Mouse (Mus musculus) spleen, postnatal 10 days (tissue): ENCODE measurements at regions not wholly inside any gene's neighbourhood (a gene's known extent, or its start where the extent isn't known, plus 50 kb on each side); places are given as distances from the start of the nearest gene placed in this dataset.

Source experiments
- DNase-seq, 2 experiments: peaks; one replicate each; pipeline ENCODE4 v3.0.0; 2021 to 2022; ENCODE audit warnings: low spot score in 2 of 2

DNA sequence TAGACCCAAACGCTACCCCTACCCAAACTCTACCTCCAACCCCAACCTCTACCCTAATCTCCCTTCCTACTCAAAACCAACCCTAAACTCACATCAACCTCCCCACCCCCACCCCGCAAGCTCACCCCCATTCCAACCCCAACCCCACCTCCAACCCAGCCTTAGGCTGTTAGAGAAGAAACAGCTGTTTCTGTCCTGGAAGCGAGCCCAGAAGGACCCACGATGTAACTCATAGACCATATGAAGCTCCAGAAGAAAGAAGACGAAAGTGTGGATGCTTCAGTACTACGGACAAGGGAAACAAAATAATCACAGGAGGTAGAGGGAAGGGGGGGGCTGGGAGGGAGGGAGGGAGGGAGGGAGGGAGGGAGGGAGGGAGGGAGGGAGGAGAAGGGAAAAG lies 58.4 kb downstream of the Sox11 start:
- no peak for DNase-seq

DNA sequence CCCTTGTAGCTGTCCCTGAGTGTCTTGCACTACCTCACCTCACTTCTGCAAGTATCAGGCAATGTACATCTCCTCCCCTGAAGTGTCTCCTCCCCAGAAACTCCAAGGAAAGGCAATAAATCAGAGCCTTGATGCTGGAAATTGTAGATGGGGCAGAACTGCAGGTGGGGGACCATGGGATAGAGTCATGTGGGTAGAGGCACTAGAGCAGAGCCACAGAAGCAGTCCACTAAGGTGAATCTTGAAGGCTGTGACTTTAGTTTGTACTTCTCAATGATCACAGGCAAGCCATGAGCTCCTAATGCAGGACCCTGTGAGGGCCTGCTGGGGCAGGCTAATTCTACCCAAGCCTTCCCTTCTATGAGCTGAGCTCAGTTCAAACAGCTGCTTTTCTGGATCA lies 80.4 kb downstream of the Sox11 start:
- no peak for DNase-seq

DNA sequence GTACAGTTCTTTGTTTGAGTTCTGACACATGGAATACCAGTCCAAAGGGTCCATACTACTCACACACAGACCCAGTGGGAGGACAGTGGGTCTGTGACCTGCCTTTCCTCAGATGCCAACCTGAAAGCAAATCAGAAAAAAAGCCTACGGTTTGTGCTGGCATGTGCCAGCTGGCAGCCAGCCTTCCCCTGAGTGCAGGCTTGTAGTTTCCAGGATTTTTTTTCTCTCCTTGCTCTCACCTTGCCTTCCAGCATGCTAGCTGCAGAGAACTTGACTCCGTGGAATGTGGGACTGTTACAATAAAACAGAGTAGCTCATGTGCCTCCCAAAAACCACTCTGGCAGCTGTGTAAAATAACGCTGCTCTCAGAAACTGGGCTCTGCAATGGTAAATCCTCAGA lies 88.2 kb downstream of the Sox11 start:
- no peak for DNase-seq

DNA sequence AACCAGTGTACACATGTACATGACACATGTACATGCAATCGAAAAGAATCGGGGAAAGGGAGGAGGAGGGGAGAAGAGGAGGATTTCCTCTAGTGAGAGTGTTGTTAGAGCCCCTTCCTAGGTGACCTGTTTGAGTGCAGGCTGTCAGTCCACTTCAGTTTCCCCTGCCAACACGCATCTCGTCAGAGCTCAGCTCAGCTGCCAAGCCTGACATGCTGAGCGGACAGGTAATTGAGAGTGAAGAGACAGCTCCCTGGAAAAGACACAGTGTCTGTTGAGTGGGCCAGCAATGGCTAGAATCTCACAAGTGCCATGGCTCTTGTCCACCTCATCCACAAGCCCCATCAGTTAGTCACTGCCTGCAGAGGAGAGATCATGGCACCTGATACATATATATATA lies 90.9 kb downstream of the Sox11 start:
- no peak for DNase-seq

DNA sequence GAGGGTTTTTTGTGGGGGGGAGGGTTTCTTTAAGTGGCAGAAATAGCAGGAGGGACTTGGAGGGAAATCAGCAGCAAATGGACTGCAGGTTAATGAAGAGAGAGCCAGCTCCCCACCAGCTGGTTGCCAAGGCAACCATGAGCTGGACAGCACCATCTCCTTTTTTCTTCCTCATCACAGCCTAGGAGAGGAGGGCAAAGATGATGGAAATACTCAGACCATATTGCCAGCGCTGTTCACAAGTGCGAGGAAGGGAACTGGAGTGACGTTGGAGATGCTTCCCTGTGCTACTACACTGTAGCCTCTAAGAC lies 93.9 kb downstream of the Sox11 start:
- no peak for DNase-seq

DNA sequence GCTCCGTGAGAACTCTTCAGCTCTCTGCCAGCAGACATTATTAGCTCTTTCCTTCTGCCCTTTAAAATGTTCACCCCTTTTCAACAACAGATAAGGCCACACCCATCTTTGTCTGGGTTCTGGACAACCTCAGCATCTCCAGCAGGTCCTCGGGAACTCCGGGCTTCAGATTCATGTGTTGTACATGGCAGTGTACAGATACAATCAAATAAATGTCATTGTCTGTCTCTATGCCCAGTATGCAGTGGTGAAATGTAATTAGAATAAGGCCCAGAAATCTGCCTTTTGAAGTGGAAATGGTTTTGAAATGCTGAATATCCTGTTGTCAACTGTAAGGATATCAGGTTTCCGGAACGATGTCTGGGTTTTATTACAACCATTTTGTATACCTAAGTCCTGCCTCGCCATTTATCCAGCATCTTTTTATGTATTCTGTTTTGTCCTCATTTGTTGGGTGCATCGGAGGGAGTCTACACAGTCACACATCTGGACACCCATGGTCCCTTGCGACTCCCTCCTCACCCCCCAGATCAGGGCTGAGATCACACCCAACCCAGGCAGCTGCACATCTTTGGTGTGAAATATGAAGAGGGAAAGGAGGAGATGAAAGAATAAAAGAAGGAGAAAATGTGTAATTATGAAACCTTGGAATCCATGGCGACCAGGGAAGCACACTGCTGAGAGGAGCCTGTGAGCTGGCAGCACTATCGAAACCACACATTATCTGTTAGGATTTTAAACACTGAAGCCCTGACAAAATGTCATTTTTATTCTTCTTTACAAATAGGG lies 94.4 kb downstream of the Sox11 start:
- no peak for DNase-seq

GRCm38 (mm10) chr12:27235748-27236147 lies 106.6 kb downstream of the Sox11 start:
- no peak for DNase-seq

DNA sequence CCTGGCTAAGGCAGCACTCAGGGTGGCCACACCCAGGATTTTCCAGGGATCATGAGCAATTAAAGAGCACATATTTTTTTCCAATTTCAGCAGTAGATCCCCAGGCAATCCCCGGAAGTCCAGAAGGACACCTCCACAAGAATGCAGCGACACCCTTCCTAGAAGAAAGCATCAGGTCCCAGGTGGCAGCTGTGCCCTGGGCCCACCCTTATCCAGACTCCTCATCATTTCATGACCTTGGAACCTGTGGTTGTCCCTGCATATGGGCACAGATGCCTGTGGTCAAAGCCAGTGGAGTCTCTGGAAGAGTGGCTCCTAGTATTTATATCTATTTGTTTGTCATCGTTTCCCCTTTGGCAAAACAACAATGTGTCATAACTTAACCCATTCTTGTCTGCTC lies 120.8 kb downstream of the Sox11 start:
- no peak for DNase-seq

GRCm38 (mm10) chr12:27201191-27201590 lies 141.2 kb downstream of the Sox11 start:
- DNase-seq: no peak

DNA sequence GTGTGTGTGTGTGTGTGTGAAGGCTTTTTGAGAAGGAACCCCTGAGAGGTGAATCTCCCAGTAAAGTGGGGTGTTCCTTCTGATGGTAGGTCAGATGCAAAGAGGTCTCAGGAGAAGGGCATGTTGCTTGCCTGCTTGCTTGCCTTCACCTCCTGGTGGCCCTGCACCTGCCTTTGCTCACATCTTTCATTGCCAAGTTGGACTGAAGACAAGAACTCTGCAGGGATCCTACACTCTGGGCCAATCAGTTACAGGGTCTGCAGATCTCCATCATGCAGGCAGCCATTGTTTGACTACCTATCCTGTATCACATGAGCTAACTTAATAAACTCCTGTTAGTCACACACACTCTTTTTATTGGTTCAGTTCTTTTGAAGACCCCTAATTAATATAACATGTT lies 148.4 kb downstream of the Sox11 start:
- no peak for DNase-seq

DNA sequence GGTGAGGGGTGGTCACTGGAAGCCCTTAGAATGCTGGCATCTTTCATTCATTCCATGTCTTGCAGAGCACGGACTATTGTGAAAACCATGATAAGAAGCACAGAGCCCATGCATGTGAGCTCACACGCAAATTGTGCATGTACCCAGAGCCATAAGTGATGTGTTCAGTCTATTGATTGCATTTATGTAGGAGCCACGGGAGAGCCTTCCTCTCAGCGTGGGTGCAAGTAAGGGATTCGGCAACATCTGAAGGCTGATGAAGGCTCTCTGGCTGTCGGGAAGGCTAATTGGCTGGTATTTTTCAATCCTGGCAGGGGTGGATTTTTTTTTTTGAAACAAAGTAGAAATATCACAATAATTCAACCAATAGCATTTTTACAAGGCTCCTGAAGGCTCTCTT lies 150.5 kb downstream of the Sox11 start:
- no peak for DNase-seq

DNA sequence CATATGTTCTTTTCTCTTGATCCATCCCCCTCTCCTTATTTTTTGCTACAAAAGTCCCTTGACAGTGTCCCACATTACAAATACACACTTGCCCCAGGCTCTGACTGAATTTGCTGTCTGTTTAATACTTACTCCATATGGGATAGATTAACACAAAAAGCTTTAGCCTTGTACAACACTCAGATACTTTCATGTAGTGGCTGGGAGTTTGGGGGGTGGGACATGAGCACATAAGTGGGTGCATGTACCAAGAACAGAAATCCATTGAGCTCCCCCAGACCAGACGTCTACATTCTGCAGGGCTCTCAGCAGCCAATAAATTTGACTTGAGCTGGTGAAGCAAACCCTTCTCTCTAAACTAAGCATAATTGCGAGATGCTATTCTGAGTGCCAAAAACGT lies 154.9 kb downstream of the Sox11 start:
- no peak for DNase-seq

GRCm38 (mm10) chr12:27182397-27183375 lies 159.7 kb downstream of the Sox11 start:
- no peak for DNase-seq

DNA sequence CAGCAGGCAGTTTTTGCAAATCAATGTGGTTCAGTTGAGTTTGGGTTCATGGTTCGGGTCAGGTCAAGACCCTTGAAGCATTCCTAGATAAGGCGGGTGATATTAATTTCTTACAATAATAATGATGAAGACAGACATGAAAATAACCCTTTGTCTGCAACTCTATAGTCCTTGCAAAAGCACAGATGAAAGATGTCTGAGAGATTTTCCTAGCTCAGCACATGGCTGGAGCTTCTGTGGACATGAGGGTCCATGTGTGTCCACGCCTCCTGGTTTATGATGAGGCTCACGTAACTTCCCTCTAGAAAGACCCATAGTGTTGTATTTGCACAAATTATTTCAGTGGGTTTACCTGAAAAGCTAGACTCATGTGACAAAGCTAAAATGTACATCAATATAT lies 168.8 kb downstream of the Sox11 start:
- no peak for DNase-seq

DNA sequence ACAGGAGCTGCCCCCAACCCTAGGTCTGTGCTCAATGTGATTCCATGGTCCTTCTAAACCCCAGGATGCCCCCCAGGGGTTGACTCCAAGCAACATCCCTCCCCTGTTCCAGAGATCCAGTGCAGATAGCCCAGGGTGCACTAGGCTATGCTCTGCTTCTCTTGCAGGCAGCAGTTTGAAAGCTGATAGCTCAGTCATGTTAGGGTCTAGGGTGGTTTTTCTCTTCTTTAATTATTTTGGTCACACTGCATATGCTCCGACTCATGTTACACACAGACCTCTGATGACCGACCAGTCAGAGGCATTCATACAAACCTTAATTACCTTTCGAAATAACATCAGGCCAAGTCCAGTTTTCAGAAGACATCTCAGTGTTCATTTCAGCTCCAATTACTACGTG lies 169.2 kb downstream of the Sox11 start:
- no peak for DNase-seq

- no peak for DNase-seq
Measured at GRCm38 (mm10) chr12:27171595-27171994, 170.8 kb downstream of the Sox11 start.

DNA sequence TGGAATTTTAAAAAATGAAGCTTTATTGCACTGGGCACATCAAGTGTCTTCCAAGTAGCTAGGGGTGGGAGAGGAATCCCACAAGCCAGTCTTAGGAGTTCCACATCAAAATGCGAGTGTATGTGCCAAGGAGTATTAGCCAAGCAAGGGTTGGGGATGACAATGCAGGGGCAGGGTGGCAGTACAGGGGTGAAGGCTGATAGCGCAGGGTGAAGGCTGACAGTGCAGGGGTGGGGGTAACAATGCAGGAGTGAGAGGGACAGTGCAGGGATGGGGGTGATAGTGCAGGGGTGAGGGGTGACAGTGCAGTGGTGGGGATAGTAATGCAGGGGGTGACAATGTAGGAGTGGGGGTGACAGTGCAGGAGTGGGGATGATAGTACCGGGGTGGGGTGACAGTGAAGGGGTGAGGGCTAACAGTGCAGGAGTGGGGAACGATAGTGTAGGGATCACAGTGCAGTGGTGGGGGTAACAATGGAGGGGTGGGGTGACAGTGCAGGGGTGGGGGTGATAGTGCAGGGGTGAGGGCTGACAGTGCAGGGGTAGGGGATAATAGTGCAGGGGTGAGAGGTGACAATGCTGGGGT lies 177.4 kb downstream of the Sox11 start:
- no peak for DNase-seq

GRCm38 (mm10) chr12:27160063-27160686 lies 182.2 kb downstream of the Sox11 start:
- no peak for DNase-seq

- no peak for DNase-seq
Measured at GRCm38 (mm10) chr12:27159416-27160062, 182.8 kb downstream of the Sox11 start.

GRCm38 (mm10) chr12:27150871-27151853 lies 191.2 kb downstream of the Sox11 start:
- DNase-seq: no peak

- no peak for DNase-seq
Measured at GRCm38 (mm10) chr12:27143310-27143709, 199.1 kb downstream of the Sox11 start.
